Mouse (Mus musculus): ENCODE results near the gene Adar.
"Not testable (repeated sequence)": the region's sequence is repeated elsewhere in the genome, so short reads cannot be mapped to it uniquely, and the experiment has no call there.

Adar gene

GRCm38 (mm10) chr3:89788680-89789352 lies 74.0 kb downstream of the Adar start:
- intact Hi-C loops (cut with DNase I), result loop anchor here (5.0 kb wide), 1 partner anchor 68 kb away; no protein-coding TSS in a partner anchor

GRCm38 (mm10) chr3:89794616-89795015 lies 79.8 kb downstream of the Adar start:
- intact Hi-C loops (cut with DNase I), result no loop called here

- intact Hi-C loops (cut with DNase I), result no loop called here
Measured at GRCm38 (mm10) chr3:89795746-89796145, 80.9 kb downstream of the Adar start.

GRCm38 (mm10) chr3:89796358-89796757 lies 81.5 kb downstream of the Adar start:
- intact Hi-C loops (cut with DNase I), result no loop called here

- intact Hi-C loops (cut with DNase I), result no loop called here
Measured at GRCm38 (mm10) chr3:89798518-89798917, 83.7 kb downstream of the Adar start.

DNA sequence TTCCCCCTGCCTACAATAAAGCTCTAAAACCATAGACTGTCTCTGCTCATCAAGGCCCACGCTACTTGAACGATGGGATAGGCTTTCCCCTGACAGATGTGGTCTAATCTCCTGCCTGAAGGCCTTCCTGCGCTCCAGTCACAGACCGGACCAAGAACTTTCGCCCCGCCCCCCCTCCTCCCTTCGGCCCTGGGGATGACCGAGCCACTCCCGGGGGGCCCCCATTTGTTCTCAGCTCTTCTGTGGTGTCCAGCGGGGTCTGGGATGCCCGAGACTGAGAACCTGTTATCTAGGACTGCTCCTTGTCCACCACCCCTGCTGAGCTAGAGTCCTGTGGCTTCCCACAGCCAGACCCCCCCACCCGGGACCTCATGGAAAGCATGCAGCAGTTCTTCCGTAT lies 84.7 kb downstream of the Adar start:
- intact Hi-C loops (cut with DNase I), result no loop called here

- intact Hi-C loops (cut with DNase I), result not testable (repeated sequence)
Measured at GRCm38 (mm10) chr3:89800078-89800477, 85.3 kb downstream of the Adar start.

GRCm38 (mm10) chr3:89800774-89801506 lies 86.1 kb downstream of the Adar start:
- intact Hi-C loops (cut with DNase I), result no loop called here

DNA sequence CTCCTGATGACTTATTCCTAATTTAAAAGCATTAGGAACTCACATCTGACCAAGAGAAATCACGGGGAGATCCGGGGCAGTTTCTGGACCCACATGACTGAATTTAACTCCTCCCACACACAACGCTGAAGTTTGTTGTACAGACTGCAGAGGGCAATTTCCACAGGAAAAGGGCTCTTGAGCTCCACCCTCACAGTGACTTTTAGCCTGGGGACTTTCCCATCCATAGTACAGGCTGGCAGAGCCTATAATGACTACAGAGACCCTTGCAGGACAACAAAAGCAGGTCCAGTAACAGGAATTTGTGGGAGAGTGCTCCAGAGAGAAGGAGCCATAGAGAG lies 86.7 kb downstream of the Adar start:
- intact Hi-C loops (cut with DNase I), result no loop called here

DNA sequence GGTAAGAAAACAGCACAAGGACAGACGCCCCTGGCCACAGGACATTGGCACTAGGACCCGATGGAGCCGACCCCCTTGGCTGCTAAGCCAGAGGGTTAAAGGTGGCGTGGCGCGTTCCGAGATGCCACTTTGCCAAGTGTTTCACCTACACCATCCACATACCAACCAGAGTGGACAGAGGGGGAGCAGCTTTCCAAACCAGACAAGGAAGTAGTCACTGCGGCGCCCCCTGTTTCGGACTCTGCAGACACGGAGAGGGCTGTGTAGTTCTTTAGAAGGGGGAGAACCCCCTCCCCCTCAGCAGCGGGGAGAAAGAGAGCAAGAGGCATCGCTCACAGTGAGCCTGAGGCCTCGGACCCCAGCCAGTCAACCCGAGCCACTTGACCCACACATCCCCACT lies 88.1 kb downstream of the Adar start:
- intact Hi-C loops (cut with DNase I), result no loop called here
